Mouse (Mus musculus): ENCODE results near the gene Kdm2b.

The Kdm2b gene

GRCm38 (mm10) chr5:122849521-122850318 lies 139.9 kb downstream of the Kdm2b start, which contains the start of gene Rnf34:
Gene Rnf34 (plus strand): TSS chr5:122850048.
- DNase-seq (ENCODE audit: inconsistent ontology term): peak; percentile 99

DNA sequence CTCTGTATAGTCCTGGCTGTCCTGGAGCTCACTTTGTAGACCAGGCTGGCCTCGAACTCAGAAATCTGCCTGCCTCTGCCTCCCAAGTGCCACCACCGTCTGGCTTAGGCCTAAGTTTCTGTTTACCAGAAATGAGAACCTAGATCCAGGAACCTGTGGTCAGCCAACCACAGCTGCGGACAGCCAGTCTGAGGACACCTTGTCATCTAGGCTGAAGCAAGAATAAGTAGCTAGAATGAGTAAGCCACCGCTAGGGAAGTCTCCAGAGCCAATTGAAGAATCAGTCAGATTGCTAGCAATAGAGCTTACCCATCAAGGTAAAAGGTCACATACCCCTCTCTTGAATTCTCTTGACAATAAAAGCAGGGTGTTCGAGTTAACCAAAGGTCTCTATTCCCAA lies 145.8 kb downstream of the Kdm2b start:
- no peak for DNase-seq (ENCODE audit: inconsistent ontology term)

DNA sequence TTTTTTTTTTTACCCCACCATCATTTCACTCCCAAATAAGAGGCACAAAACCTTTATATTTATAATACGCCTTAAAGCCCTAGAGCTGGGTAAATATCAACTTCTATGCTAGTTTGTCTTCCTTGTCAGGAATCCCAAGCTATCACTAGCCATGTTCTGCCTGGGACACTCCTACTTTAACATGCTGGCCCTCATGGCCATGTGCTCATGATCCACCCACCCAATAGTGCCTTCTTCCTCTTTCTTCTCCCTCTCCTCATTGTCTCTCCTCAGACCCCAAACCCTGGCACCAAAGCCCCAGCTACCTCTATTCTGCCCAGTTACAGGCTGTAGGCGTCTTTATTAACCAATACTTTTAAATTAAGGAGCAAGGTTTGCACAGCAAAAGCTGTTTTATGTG lies 148.5 kb downstream of the Kdm2b start:
- no peak for DNase-seq (ENCODE audit: inconsistent ontology term)

DNA sequence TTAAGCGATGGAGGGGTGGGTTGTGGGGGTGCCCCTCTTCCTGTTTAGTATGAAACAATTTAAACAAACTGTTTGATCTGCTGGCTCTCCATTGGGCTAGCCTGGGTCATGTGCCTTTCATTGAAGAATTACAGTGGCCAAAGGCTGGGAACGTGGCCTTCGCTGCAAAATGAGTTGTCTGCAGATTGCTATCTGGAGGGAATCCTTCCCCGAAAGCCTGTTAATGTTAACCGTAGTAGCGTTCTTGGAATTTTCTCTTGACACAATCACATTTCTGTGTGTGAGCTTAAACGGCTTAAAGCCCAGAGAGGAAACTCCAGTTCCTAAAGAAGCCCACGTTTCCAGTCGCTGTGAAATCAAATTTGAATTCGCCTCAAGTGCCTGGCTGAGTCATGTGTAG lies 156.6 kb downstream of the Kdm2b start:
- no peak for DNase-seq (ENCODE audit: inconsistent ontology term)

- DNase-seq (ENCODE audit: inconsistent ontology term): no peak
These were observed 157.1 kb downstream of the Kdm2b start for GRCm38 (mm10) chr5:122832536-122832935.

DNA sequence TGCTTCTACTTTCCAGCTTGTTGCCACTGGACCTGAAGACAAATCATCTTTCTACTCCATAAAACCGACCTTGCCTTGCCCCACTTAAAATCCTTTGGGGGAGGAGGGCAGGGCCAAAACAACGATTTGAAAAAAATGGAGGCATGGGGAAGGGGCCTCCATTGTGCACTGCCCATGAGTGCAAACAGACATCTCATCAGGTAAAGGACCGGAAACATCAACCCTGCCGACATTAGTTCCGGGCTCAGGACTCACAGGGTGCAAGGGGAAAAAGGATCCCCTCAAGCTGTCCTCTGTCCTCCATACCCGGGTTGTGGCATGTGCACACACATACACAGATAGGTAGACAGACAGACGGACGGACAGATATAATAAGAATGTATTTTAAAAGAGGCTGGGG lies 164.5 kb downstream of the Kdm2b start:
- no peak for DNase-seq (ENCODE audit: inconsistent ontology term)

DNA sequence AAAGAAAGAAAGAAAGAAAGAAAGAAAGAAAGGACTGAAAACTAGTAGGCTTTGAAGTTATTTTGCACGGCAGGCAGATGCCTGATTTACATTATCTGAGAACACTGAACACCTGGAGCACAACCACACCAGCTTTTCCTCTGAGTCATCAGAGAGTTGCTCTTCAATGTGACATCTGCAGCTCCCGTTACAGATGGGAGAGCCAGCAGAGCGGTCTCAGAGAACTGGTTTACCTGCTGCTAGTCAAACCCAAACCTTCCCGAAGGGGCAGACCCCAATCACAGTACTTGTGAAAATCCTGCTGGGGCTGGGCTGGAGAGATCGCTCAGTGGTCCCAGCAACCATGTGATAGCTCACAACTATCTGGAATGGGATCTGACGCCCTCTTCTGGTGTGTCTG lies 165.2 kb downstream of the Kdm2b start:
- DNase-seq (ENCODE audit: inconsistent ontology term): no peak

GRCm38 (mm10) chr5:122823976-122824375 lies 165.6 kb downstream of the Kdm2b start:
- no peak for DNase-seq (ENCODE audit: inconsistent ontology term)

GRCm38 (mm10) chr5:122822441-122822840 lies 167.2 kb downstream of the Kdm2b start:
- no peak for DNase-seq (ENCODE audit: inconsistent ontology term)

DNA sequence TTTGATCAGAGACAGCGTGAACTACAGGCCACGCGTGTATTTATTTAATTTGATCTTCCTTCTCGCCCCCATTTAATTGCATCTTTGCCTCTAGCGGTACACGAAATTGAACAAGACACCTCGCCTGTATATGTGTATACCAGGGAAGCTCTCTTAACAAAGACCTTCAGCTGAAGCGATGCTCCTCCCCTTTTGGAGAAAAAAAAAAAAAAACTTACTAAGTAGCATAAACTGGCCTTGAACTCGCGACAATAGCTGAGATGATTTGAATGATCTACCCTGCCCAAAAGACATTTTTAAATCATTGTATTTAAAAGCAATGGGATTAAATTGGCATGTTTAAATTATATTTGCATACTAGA lies 168.1 kb downstream of the Kdm2b start:
- no peak for DNase-seq (ENCODE audit: inconsistent ontology term)

- peak; percentile 99 for DNase-seq (ENCODE audit: inconsistent ontology term)
These were observed 168.7 kb downstream of the Kdm2b start, which contains the start of gene Anapc5 for GRCm38 (mm10) chr5:122820777-122821523. Gene Anapc5 (minus strand): TSS chr5:122821339.
